Mouse (Mus musculus) kidney, embryonic 15.5 days (tissue): ENCODE data around the gene Lss. TPM values are rescaled to one million over a fixed set of nuclear protein-coding genes. Genes with fewer than 3 reads are reported as not detected.

Experiments
- ATAC-seq: fragments of 200-750 bp; cut with Nextera tagmentation; replicated peaks from 2 replicates; pipeline ENCODE4 v1.8.0; 2017; ENCODE audit warnings: moderate TSS enrichment; ENCODE audit not compliant: low FRiP score
- H3K27ac ChIP-seq: fragments of 300-500 bp; sonication (generic); 2 replicates; pipeline ENCODE4 v1.5.1; 2015; ENCODE audit warnings: mild to moderate bottlenecking, inconsistent platforms
- H3K27me3 ChIP-seq: fragments of 300-500 bp; sonication (generic); 2 replicates; pipeline ENCODE4 v1.6.1; 2015; ENCODE audit warnings: inconsistent platforms
- H3K36me3 ChIP-seq: fragments of 300-500 bp; sonication (generic); 2 replicates; pipeline ENCODE4 v1.6.1; 2015; ENCODE audit warnings: inconsistent platforms
- H3K4me1 ChIP-seq: fragments of 300-500 bp; sonication (generic); 2 replicates; pipeline ENCODE4 v1.6.1; 2015; ENCODE audit warnings: inconsistent platforms
- H3K4me2 ChIP-seq: fragments of 300-500 bp; sonication (generic); 2 replicates; pipeline ENCODE4 v1.6.1; 2015; ENCODE audit warnings: moderate library complexity, mild to moderate bottlenecking, inconsistent platforms
- H3K4me3 ChIP-seq: fragments of 300-500 bp; sonication (generic); replicated peaks from 2 replicates; pipeline ENCODE4 v1.5.1; 2015; ENCODE audit warnings: mild to moderate bottlenecking, inconsistent platforms
- H3K9ac ChIP-seq: fragments of 300-500 bp; sonication (generic); 2 replicates; pipeline ENCODE4 v1.6.1; 2015; ENCODE audit warnings: mild to moderate bottlenecking, inconsistent platforms
- H3K9me3 ChIP-seq: fragments of 300-500 bp; sonication (generic); replicated peaks from 2 replicates; pipeline ENCODE4 v1.6.1; 2016; ENCODE audit warnings: inconsistent platforms
- WGBS: fragments of 180-500 bp; shearing (Covaris S2); methylation state at CpG from one replicate; pipeline ENCODE4 v1.1.7; 2015; ENCODE audit warnings: mixed read lengths; 5-methylcytosine and 5-hydroxymethylcytosine counted together
- polyA plus RNA-seq: library from polyadenylated mRNA; unstranded; fragments of >200 nt; fragmentation: Nextera tagmentation; extraction: Ambion mirVana; gene quantifications from 2 replicates; pipeline ENCODE4 v1.2.1, GENCODE M21; 2015

The Lss gene
- polyA plus RNA-seq: 19.0 and 27.4 TPM in 2 replicates

- ATAC-seq: peak; percentile 99
- peaks cover 9% of the 10 kb centered on the region for H3K4me1 ChIP-seq
- under 1% methylated on average over 36 of the region's 37 CpGs for WGBS
These were observed at the start of gene Lss for GRCm38 (mm10) chr10:76531375-76531774. Gene Lss, plus strand, starts transcription at chr10:76531588.

GRCm38 (mm10) chr10:76486302-76486701 lies 45.1 kb upstream of the Lss start:
- Histone ChIP-seq H3K9me3 (no peaks in the 10 kb centered on the region), H3K4me1 (no peaks in the 10 kb centered on the region), H3K4me3 (no peak overlapping the region), H3K27me3 (no peaks in the 10 kb centered on the region), H3K4me2 (no peak overlapping the region), H3K9ac (no peak overlapping the region), H3K27ac (no peak overlapping the region), H3K36me3 (peaks cover 99% of the 10 kb centered on the region)
- no peak for ATAC-seq
- WGBS: 96% methylated on average over 2 of the region's 2 CpGs

More at GRCm38 (mm10) chr10:76531375-76531774, at the start of gene Lss:
- Histone ChIP-seq H3K27ac (peak within 1 kb of the TSS; percentile 73), H3K9me3 (no peaks in the 10 kb centered on the region), H3K4me2 (peak within 1 kb of the TSS; percentile 92), H3K36me3 (peaks cover 23% of the 10 kb centered on the region), H3K27me3 (no peaks in the 10 kb centered on the region), H3K9ac (peak within 1 kb of the TSS; percentile 65), H3K4me3 (peak within 1 kb of the TSS; percentile 75)

GRCm38 (mm10) chr10:76488265-76488664 lies 43.1 kb upstream of the Lss start:
- WGBS: 92% methylated on average over 8 of the region's 8 CpGs
- Histone ChIP-seq H3K36me3 (peaks cover 95% of the 10 kb centered on the region), H3K9ac (no peak overlapping the region), H3K27ac (no peak overlapping the region), H3K9me3 (no peaks in the 10 kb centered on the region), H3K27me3 (no peaks in the 10 kb centered on the region), H3K4me3 (no peak overlapping the region), H3K4me2 (no peak overlapping the region), H3K4me1 (no peaks in the 10 kb centered on the region)
- ATAC-seq: no peak

- Histone ChIP-seq H3K9me3 (no peaks in the 10 kb centered on the region), H3K4me1 (no peaks in the 10 kb centered on the region), H3K4me3 (no peak overlapping the region), H3K9ac (no peak overlapping the region), H3K27ac (no peak overlapping the region), H3K4me2 (no peak overlapping the region), H3K27me3 (no peaks in the 10 kb centered on the region), H3K36me3 (peaks cover 95% of the 10 kb centered on the region)
- 93% methylated on average over 15 of the region's 15 CpGs for WGBS
- no peak for ATAC-seq
These were observed 42.2 kb upstream of the Lss start for GRCm38 (mm10) chr10:76489205-76489604.

GRCm38 (mm10) chr10:76493527-76493926 lies 37.9 kb upstream of the Lss start:
- no peak overlapping the region for H3K27ac ChIP-seq
- H3K9ac ChIP-seq: no peak overlapping the region
- no peak overlapping the region for H3K4me3 ChIP-seq
- H3K27me3 ChIP-seq: no peaks in the 10 kb centered on the region
- WGBS: 76% methylated on average over 1 of the region's 1 CpGs
- no peaks in the 10 kb centered on the region for H3K4me1 ChIP-seq
- no peak overlapping the region for H3K4me2 ChIP-seq
- H3K36me3 ChIP-seq: peaks cover 91% of the 10 kb centered on the region
- no peaks in the 10 kb centered on the region for H3K9me3 ChIP-seq
- ATAC-seq: no peak

- 90% methylated on average over 6 of the region's 6 CpGs for WGBS
- Histone ChIP-seq H3K9me3 (no peaks in the 10 kb centered on the region), H3K9ac (no peak overlapping the region), H3K4me3 (no peak overlapping the region), H3K27ac (no peak overlapping the region), H3K36me3 (peaks cover 91% of the 10 kb centered on the region), H3K4me1 (no peaks in the 10 kb centered on the region), H3K4me2 (no peak overlapping the region), H3K27me3 (no peaks in the 10 kb centered on the region)
- no peak for ATAC-seq
These were observed 35.9 kb upstream of the Lss start for GRCm38 (mm10) chr10:76495501-76495900.

- H3K4me2 ChIP-seq: no peak overlapping the region
- H3K36me3 ChIP-seq: peaks cover 90% of the 10 kb centered on the region
- ATAC-seq: no peak
- H3K4me3 ChIP-seq: no peak overlapping the region
- WGBS: 86% methylated on average over 7 of the region's 7 CpGs
- no peaks in the 10 kb centered on the region for H3K9me3 ChIP-seq
- no peaks in the 10 kb centered on the region for H3K27me3 ChIP-seq
- H3K27ac ChIP-seq: no peak overlapping the region
- H3K9ac ChIP-seq: no peak overlapping the region
- H3K4me1 ChIP-seq: no peaks in the 10 kb centered on the region
These were observed 35.0 kb upstream of the Lss start for GRCm38 (mm10) chr10:76496366-76496765.

- H3K27ac ChIP-seq: no peak overlapping the region
- H3K27me3 ChIP-seq: no peaks in the 10 kb centered on the region
- H3K4me3 ChIP-seq: no peak overlapping the region
- no peak for ATAC-seq
- H3K4me2 ChIP-seq: no peak overlapping the region
- H3K9ac ChIP-seq: no peak overlapping the region
- no peaks in the 10 kb centered on the region for H3K9me3 ChIP-seq
- 91% methylated on average over 4 of the region's 4 CpGs for WGBS
- peaks cover 93% of the 10 kb centered on the region for H3K36me3 ChIP-seq
- H3K4me1 ChIP-seq: no peaks in the 10 kb centered on the region
These were observed 33.9 kb upstream of the Lss start for GRCm38 (mm10) chr10:76497522-76497921.

- no peak for ATAC-seq
- no peaks in the 10 kb centered on the region for H3K27me3 ChIP-seq
- no peaks in the 10 kb centered on the region for H3K9me3 ChIP-seq
- no peak overlapping the region for H3K4me3 ChIP-seq
- peaks cover 94% of the 10 kb centered on the region for H3K36me3 ChIP-seq
- no peak overlapping the region for H3K9ac ChIP-seq
- peak overlapping the region; percentile 10; the same call in 1 of the 2 replicates for H3K27ac ChIP-seq
- WGBS: 77% methylated on average over 11 of the region's 11 CpGs
- no peak overlapping the region for H3K4me2 ChIP-seq
- H3K4me1 ChIP-seq: no peaks in the 10 kb centered on the region
These were observed 27.0 kb upstream of the Lss start for GRCm38 (mm10) chr10:76504271-76504943.

- 95% methylated on average over 7 of the region's 7 CpGs for WGBS
These were observed 25.5 kb upstream of the Lss start for GRCm38 (mm10) chr10:76505865-76506264.

GRCm38 (mm10) chr10:76512965-76513583 lies 18.3 kb upstream of the Lss start:
- no peaks in the 10 kb centered on the region for H3K27me3 ChIP-seq
- peaks cover 76% of the 10 kb centered on the region for H3K36me3 ChIP-seq
- no peak overlapping the region for H3K4me3 ChIP-seq
- no peak overlapping the region for H3K4me2 ChIP-seq
- H3K27ac ChIP-seq: no peak overlapping the region
- peak; percentile 88 for ATAC-seq
- WGBS: 44% methylated on average over 5 of the region's 5 CpGs
- no peaks in the 10 kb centered on the region for H3K4me1 ChIP-seq
- H3K9me3 ChIP-seq: 0 out of 2 replicates have a peak, but pooled peaks cover 4% of the 10 kb centered on the region
- no peak overlapping the region for H3K9ac ChIP-seq

More at GRCm38 (mm10) chr10:76505865-76506264, 25.5 kb upstream of the Lss start:
- H3K36me3 ChIP-seq: peaks cover 93% of the 10 kb centered on the region
- no peaks in the 10 kb centered on the region for H3K4me1 ChIP-seq
- no peaks in the 10 kb centered on the region for H3K9me3 ChIP-seq
- H3K27ac ChIP-seq: no peak overlapping the region
- no peaks in the 10 kb centered on the region for H3K27me3 ChIP-seq
- no peak overlapping the region for H3K4me3 ChIP-seq
- H3K9ac ChIP-seq: no peak overlapping the region
- H3K4me2 ChIP-seq: no peak overlapping the region
- no peak for ATAC-seq

- H3K27ac ChIP-seq: peak overlapping the region; percentile 73; the same call in 1 of the 2 replicates
- under 1% methylated on average over 11 of the region's 11 CpGs for WGBS
- no peaks in the 10 kb centered on the region for H3K9me3 ChIP-seq
- ATAC-seq: no peak; the same call in 1 of the 2 replicates
- peak overlapping the region; percentile 75 for H3K4me3 ChIP-seq
- H3K4me2 ChIP-seq: peak overlapping the region; percentile 92
- H3K4me1 ChIP-seq: peaks cover 9% of the 10 kb centered on the region
- peak overlapping the region; percentile 65 for H3K9ac ChIP-seq
- peaks cover 18% of the 10 kb centered on the region for H3K36me3 ChIP-seq
- H3K27me3 ChIP-seq: no peaks in the 10 kb centered on the region
These were observed 466 bp upstream of the Lss start for GRCm38 (mm10) chr10:76530922-76531321.
